Mouse (Mus musculus): Measurements from ENCODE around the gene Sec24a.
"Not testable (repeated sequence)": the region's sequence is repeated elsewhere in the genome, so short reads cannot be mapped to it uniquely, and the experiment has no call there.

The Sec24a gene

GRCm38 (mm10) chr11:51763213-51763907 is at the start of gene Sec24a, which contains the start of gene Sar1b:
TSS of gene Sec24a (minus strand) at chr11:51763634.
TSS of gene Sar1b (plus strand) at chr11:51763687.
- peak; percentile 80 for DNase-seq (ENCODE audit: low spot score)

- DNase-seq (ENCODE audit: low spot score): no peak
Measured at GRCm38 (mm10) chr11:51812022-51812546, 48.6 kb upstream of the Sec24a start.

GRCm38 (mm10) chr11:51811230-51811629 is 47.8 kb upstream of the Sec24a start:
- no peak for DNase-seq (ENCODE audit: low spot score)

- DNase-seq (ENCODE audit: low spot score): no peak
Measured at GRCm38 (mm10) chr11:51809632-51810224, 46.3 kb upstream of the Sec24a start.

- no peak for DNase-seq (ENCODE audit: low spot score)
Measured at GRCm38 (mm10) chr11:51807108-51807879, 43.9 kb upstream of the Sec24a start.

- peak; percentile 53 for DNase-seq (ENCODE audit: low spot score)
Measured at GRCm38 (mm10) chr11:51805221-51805981, 42.0 kb upstream of the Sec24a start.

- DNase-seq (ENCODE audit: low spot score): no peak
Measured at GRCm38 (mm10) chr11:51800634-51801325, 37.3 kb upstream of the Sec24a start.

- no peak for DNase-seq (ENCODE audit: low spot score)
Measured at GRCm38 (mm10) chr11:51796272-51796671, 32.8 kb upstream of the Sec24a start.

- no peak for DNase-seq (ENCODE audit: low spot score)
Measured at GRCm38 (mm10) chr11:51790662-51791061, 27.2 kb upstream of the Sec24a start.

GRCm38 (mm10) chr11:51789735-51790134 is 26.3 kb upstream of the Sec24a start:
- not testable (repeated sequence) for DNase-seq (ENCODE audit: low spot score)

GRCm38 (mm10) chr11:51785926-51786325 is 22.5 kb upstream of the Sec24a start:
- peak; percentile 41 for DNase-seq (ENCODE audit: low spot score)

- DNase-seq (ENCODE audit: low spot score): no peak
Measured at GRCm38 (mm10) chr11:51782721-51783120, 19.3 kb upstream of the Sec24a start.

- no peak for DNase-seq (ENCODE audit: low spot score)
Measured at GRCm38 (mm10) chr11:51780773-51781267, 17.4 kb upstream of the Sec24a start.

- DNase-seq (ENCODE audit: low spot score): no peak
Measured at GRCm38 (mm10) chr11:51777478-51777877, 14.0 kb upstream of the Sec24a start.

- no peak for DNase-seq (ENCODE audit: low spot score)
Measured at GRCm38 (mm10) chr11:51775507-51775906, 12.1 kb upstream of the Sec24a start.

- DNase-seq (ENCODE audit: low spot score): no peak
Measured at GRCm38 (mm10) chr11:51768296-51768695, 4.9 kb upstream of the Sec24a start.

GRCm38 (mm10) chr11:51767579-51768220 is 4.3 kb upstream of the Sec24a start:
- no peak for DNase-seq (ENCODE audit: low spot score)

- no peak for DNase-seq (ENCODE audit: low spot score)
Measured at GRCm38 (mm10) chr11:51764816-51765215, 1.4 kb upstream of the Sec24a start.

- no peak for DNase-seq (ENCODE audit: low spot score)
Measured at GRCm38 (mm10) chr11:51763955-51764354, 521 bp upstream of the Sec24a start.

- no peak for DNase-seq (ENCODE audit: low spot score)
Measured at GRCm38 (mm10) chr11:51761241-51761640, 2.2 kb downstream of the Sec24a start.

Data from urinary bladder, postnatal 25 days (tissue).